Mouse (Mus musculus) small intestine, adult 2 months (tissue): ENCODE results near the gene Pvr. TPM values are rescaled to one million over a fixed set of nuclear protein-coding genes. Genes with fewer than 3 reads are reported as not detected.

Experiments used
- H3K27ac ChIP-seq: fragments of 200-500 bp; 2 replicates; pipeline ENCODE4 v1.5.1; 2012; ENCODE audit warnings: low read depth, low read length, control low read depth, inconsistent platforms; ENCODE audit not compliant: insufficient read depth
- H3K27me3 ChIP-seq: fragments of 200-500 bp; 2 replicates; pipeline ENCODE4 v1.6.1; 2012; ENCODE audit warnings: mild to moderate bottlenecking, moderate library complexity, low read length, inconsistent platforms; ENCODE audit not compliant: control insufficient read depth, insufficient read depth
- H3K36me3 ChIP-seq: fragments of 200-500 bp; 2 replicates; pipeline ENCODE4 v1.6.1; 2012; ENCODE audit warnings: mild to moderate bottlenecking, low read length, control low read depth, inconsistent platforms; ENCODE audit not compliant: control insufficient read depth, insufficient read depth
- H3K4me1 ChIP-seq: fragments of 200-500 bp; 2 replicates; pipeline ENCODE4 v1.6.1; 2012; ENCODE audit warnings: low read length, inconsistent platforms, mixed read lengths; ENCODE audit not compliant: control insufficient read depth, insufficient read depth, insufficient read length
- H3K4me3 ChIP-seq: fragments of 200-500 bp; 2 replicates; pipeline ENCODE4 v1.5.1; 2012; ENCODE audit warnings: low read depth, mild to moderate bottlenecking, control low read depth, inconsistent platforms, low read length, moderate library complexity
- CTCF ChIP-seq: fragments of 200-500 bp; IDR thresholded peaks from 2 replicates; pipeline ENCODE4 v1.5.1; 2012; ENCODE audit warnings: low read depth, mild to moderate bottlenecking, control low read depth, inconsistent platforms, low read length, moderate library complexity, mixed read lengths; ENCODE audit not compliant: insufficient replicate concordance, insufficient read length; ENCODE audit errors: extremely low read depth
- POLR2A ChIP-seq: fragments of 200-500 bp; IDR thresholded peaks from 2 replicates; pipeline ENCODE4 v1.6.1; 2012; ENCODE audit warnings: low read depth, mild to moderate bottlenecking, control low read depth, inconsistent platforms, low read length, moderate library complexity
- WGBS: fragments of 180-500 bp; shearing (Covaris S2); methylation state at CpG from one replicate; pipeline ENCODE4 v1.1.7; 2018; 5-methylcytosine and 5-hydroxymethylcytosine counted together
- polyA plus RNA-seq: library from polyadenylated mRNA; depleted of rRNA; stranded (reverse); fragments of >200 nt; gene quantifications from 2 replicates; pipeline ENCODE4 v1.2.3, GENCODE M21; 2012

Pvr gene
- polyA plus RNA-seq, 1 experiment = 14.3 TPM

DNA sequence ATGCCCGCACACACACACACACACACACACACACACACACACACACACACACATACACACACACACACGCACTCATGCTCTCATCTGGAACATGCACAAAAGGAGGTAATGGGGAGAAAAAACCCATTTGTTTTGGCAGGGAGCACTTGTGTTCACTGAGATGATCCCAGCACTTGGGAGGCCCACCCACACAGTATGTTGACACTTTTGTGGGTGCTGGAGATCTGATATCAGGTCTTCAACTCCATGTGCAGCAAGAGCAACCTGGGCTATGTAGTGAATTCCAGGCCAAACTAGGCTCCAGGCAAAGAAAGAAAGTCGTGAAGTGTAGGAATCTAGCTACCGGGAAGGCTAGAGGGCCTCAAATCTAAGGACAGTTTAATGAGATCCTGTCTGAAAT, 34.9 kb upstream of the Pvr start:
- Histone ChIP-seq H3K4me1 (peaks cover 24% of the 10 kb centered on the region), H3K27ac (no peak overlapping the region), H3K27me3 (no peaks in the 10 kb centered on the region), H3K36me3 (no peaks in the 10 kb centered on the region), H3K4me3 (no peak overlapping the region)
- TF ChIP-seq CTCF = no peak
- no peak for TF ChIP-seq POLR2A
- 84% methylated on average over 4 of the region's 4 CpGs for WGBS

GRCm38 (mm10) chr7:19953054-19953453, 32.1 kb upstream of the Pvr start:
- Histone ChIP-seq H3K27me3 (no peaks in the 10 kb centered on the region), H3K27ac (peak overlapping the region; percentile 72), H3K4me3 (no peak overlapping the region), H3K36me3 (peaks cover 2% of the 10 kb centered on the region; the same call in 1 of the 2 replicates), H3K4me1 (peaks cover 27% of the 10 kb centered on the region)
- 43% methylated on average over 9 of the region's 9 CpGs for WGBS
- no peak for TF ChIP-seq CTCF

GRCm38 (mm10) chr7:19952320-19952986, 31.5 kb upstream of the Pvr start:
- WGBS = 35% methylated on average over 10 of the region's 10 CpGs
- Histone ChIP-seq H3K27me3 (no peaks in the 10 kb centered on the region), H3K27ac (peak overlapping the region; percentile 82), H3K4me1 (peaks cover 27% of the 10 kb centered on the region), H3K4me3 (no peak overlapping the region), H3K36me3 (peaks cover 2% of the 10 kb centered on the region; the same call in 1 of the 2 replicates)
- TF ChIP-seq POLR2A (no peak), CTCF (no peak)

DNA sequence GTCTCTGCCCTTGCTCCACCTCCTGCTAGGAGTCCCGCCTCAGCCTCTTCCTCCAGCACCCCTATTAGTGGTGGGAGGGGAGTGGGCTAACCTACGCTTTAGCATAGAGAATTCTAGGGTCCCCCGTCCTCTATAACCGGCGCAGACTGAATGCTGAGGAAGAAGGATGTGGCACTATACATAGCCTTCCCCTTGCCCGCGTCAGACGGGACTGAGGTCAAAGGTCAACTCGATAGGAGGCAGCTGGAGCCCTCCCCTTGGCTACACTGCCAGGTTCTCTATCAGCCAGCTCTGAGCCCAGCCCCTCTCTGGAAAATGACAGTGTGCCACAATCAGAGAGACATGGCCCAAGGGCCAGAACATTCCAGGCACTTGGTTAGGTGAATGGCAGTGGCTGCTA, 29.6 kb upstream of the Pvr start, which contains the start of gene Igsf23:
Igsf23 (minus strand) TSS at position 168 of the 400 bp plus-strand sequence.
- peak within 1 kb of the TSS; percentile 92 for H3K27ac ChIP-seq
- TF ChIP-seq CTCF (no peak), POLR2A (peak; percentile 93; the same call in 1 of the 2 replicates)
- H3K27me3 ChIP-seq = no peaks in the 10 kb centered on the region
- H3K4me1 ChIP-seq = peaks cover 32% of the 10 kb centered on the region
- peaks cover 2% of the 10 kb centered on the region; the same call in 1 of the 2 replicates for H3K36me3 ChIP-seq
- peak within 1 kb of the TSS; percentile 65 for H3K4me3 ChIP-seq
- WGBS = 23% methylated on average over 9 of the region's 9 CpGs

- peaks cover 36% of the 10 kb centered on the region for H3K4me1 ChIP-seq
- H3K36me3 ChIP-seq = peaks cover 2% of the 10 kb centered on the region; the same call in 1 of the 2 replicates
- H3K27ac ChIP-seq = peak overlapping the region; percentile 92
- H3K4me3 ChIP-seq = peak overlapping the region; percentile 65
- TF ChIP-seq CTCF (no peak), POLR2A (no peak)
- WGBS = 27% methylated on average over 10 of the region's 10 CpGs
- no peaks in the 10 kb centered on the region for H3K27me3 ChIP-seq
Measured at GRCm38 (mm10) chr7:19949996-19950395, 29.0 kb upstream of the Pvr start.

- WGBS = 89% methylated on average over 12 of the region's 12 CpGs
- Histone ChIP-seq H3K27me3 (no peaks in the 10 kb centered on the region), H3K27ac (no peak overlapping the region), H3K4me1 (peaks cover 36% of the 10 kb centered on the region), H3K36me3 (peaks cover 4% of the 10 kb centered on the region), H3K4me3 (peak overlapping the region; percentile 48)
- no peak for TF ChIP-seq CTCF
- no peak for TF ChIP-seq POLR2A
Measured at GRCm38 (mm10) chr7:19948956-19949355, 28.0 kb upstream of the Pvr start.

DNA sequence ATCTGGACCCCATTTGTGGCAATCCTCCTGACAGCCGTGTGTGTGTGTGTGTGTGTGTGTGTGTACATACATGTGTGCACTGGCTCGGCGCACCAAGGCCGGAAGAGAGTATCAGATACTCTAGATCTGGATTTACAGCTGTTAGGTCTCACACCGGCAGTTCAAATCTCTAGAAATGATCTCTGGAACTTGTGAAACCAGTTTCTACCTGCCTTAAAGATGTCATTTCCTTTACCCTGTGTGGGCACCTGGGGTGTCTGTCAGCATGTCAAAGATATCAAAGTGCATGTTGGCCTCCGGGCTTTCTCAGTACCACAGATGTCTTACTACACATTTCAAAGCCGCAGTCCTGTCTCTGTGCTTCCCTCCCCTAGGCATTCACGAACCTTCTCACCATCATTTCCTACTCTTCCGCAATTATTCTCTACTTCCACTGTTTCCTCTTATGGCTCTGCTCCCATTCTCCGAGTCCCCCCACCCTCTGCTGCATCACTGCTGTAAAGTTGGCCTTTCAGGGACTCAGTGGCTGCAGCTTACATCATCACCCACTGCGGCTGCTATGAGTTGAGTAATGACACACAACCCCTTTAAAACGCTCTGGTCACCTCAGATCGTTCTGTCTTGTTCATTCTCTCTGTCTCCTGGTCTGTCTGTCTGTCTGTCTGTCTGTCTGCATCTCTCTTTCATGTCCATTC, 25.0 kb upstream of the Pvr start:
- peak overlapping the region; percentile 65 for H3K27ac ChIP-seq
- H3K36me3 ChIP-seq = peaks cover 10% of the 10 kb centered on the region
- no peak overlapping the region for H3K4me3 ChIP-seq
- no peaks in the 10 kb centered on the region for H3K27me3 ChIP-seq
- WGBS = 33% methylated on average over 13 of the region's 13 CpGs
- no peak for TF ChIP-seq CTCF
- no peak for TF ChIP-seq POLR2A
- H3K4me1 ChIP-seq = peaks cover 16% of the 10 kb centered on the region; the same call in 1 of the 2 replicates
